Mouse (Mus musculus) midbrain, embryonic 13.5 days (tissue): ENCODE results near the gene Pou2f3. TPM values are rescaled to one million over a fixed set of nuclear protein-coding genes. Genes with fewer than 3 reads are reported as not detected.
"Not testable (repeated sequence)": the region's sequence is repeated elsewhere in the genome, so short reads cannot be mapped to it uniquely, and the experiment has no call there.

Experiments
- ATAC-seq: fragments of 200-750 bp; cut with Nextera tagmentation; 2 replicates; pipeline ENCODE4 v1.8.0; 2017; ENCODE audit warnings: mild to moderate bottlenecking, moderate TSS enrichment, moderate library complexity
- H3K27ac ChIP-seq: fragments of 300-500 bp; sonication (generic); 2 replicates; pipeline ENCODE4 v1.5.1; 2015; ENCODE audit warnings: inconsistent platforms, mild to moderate bottlenecking, moderate library complexity
- H3K27me3 ChIP-seq: fragments of 300-500 bp; sonication (generic); 2 replicates; pipeline ENCODE4 v1.6.1; 2015; ENCODE audit warnings: mild to moderate bottlenecking, inconsistent platforms
- H3K36me3 ChIP-seq: fragments of 300-500 bp; sonication (generic); 2 replicates; pipeline ENCODE4 v1.6.1; 2015; ENCODE audit warnings: mild to moderate bottlenecking, inconsistent platforms
- H3K4me1 ChIP-seq: fragments of 300-500 bp; sonication (generic); replicated peaks from 2 replicates; pipeline ENCODE4 v1.6.1; 2015; ENCODE audit warnings: inconsistent platforms
- H3K4me2 ChIP-seq: fragments of 300-500 bp; sonication (generic); replicated peaks from 2 replicates; pipeline ENCODE4 v1.6.1; 2015; ENCODE audit warnings: moderate library complexity, mild to moderate bottlenecking, inconsistent platforms
- H3K4me3 ChIP-seq: fragments of 300-500 bp; sonication (generic); replicated peaks from 2 replicates; pipeline ENCODE4 v1.5.1; 2015; ENCODE audit warnings: mild to moderate bottlenecking, inconsistent platforms
- H3K9ac ChIP-seq: fragments of 300-500 bp; sonication (generic); replicated peaks from 2 replicates; pipeline ENCODE4 v1.6.1; 2015; ENCODE audit warnings: mild to moderate bottlenecking, inconsistent platforms
- H3K9me3 ChIP-seq: fragments of 300-500 bp; sonication (generic); 2 replicates; pipeline ENCODE4 v1.6.1; 2016; ENCODE audit warnings: mild to moderate bottlenecking, inconsistent platforms
- WGBS: fragments of 180-500 bp; shearing (Covaris S2); methylation state at CpG from one replicate; pipeline ENCODE4 v1.1.7; 2015; 5-methylcytosine and 5-hydroxymethylcytosine counted together
- polyA plus RNA-seq: library from polyadenylated mRNA; unstranded; fragments of >200 nt; fragmentation: Nextera tagmentation; extraction: Ambion mirVana; gene quantifications from 2 replicates; pipeline ENCODE4 v1.2.1, GENCODE M21; 2015

Pou2f3 gene
- polyA plus RNA-seq, 1 experiment from 2014 or later: 0.08 TPM

DNA sequence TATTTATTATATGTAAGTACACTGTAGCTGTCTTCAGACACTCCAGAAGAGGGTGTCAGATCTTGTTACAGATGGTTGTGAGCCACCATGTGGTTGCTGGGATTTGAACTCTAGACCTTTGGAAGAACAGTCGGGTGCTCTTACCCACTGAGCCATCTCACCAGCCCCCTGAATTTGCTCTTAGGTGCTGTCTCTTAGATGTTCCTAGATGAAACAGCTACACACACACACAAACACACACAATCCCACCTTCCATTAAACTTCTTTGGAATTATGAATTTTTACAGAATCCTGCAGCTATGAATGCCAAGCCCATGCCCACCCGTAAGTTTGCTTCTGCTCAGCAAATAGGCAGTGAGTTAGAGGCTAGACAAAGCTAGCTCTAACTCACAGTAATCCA, 88.2 kb downstream of the Pou2f3 start:
- not testable (repeated sequence) for H3K9ac ChIP-seq, H3K4me1 ChIP-seq, H3K36me3 ChIP-seq, H3K27ac ChIP-seq, H3K9me3 ChIP-seq, ATAC-seq, H3K4me3 ChIP-seq, H3K27me3 ChIP-seq, H3K4me2 ChIP-seq
- WGBS: 95% methylated on average over 2 of the region's 2 CpGs

DNA sequence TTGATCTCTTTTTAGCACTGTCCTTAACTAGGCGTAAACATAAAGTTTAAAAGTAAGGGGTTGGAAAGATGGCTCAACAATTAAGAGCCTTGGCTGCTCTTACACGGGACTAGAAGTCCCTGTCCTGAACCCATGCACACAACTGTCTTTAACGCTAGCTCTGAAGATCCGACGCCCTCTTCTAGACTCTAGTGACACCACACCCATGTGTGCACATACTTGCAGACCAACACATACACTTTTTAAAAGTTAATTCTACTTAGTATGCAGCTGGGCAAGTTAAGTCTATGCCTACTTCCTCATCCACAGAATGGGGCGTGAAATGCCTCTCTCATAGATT, 93.2 kb downstream of the Pou2f3 start:
- Histone ChIP-seq H3K27me3 (no peaks in the 10 kb centered on the region), H3K36me3 (peaks cover 4% of the 10 kb centered on the region; the same call in 1 of the 2 replicates), H3K4me3 (peak overlapping the region; percentile 78; the same call in 1 of the 2 replicates), H3K27ac (no peak overlapping the region), H3K4me1 (peaks cover 11% of the 10 kb centered on the region), H3K9ac (no peak overlapping the region), H3K4me2 (peak overlapping the region; percentile 79), H3K9me3 (no peaks in the 10 kb centered on the region)
- no peak for ATAC-seq
- WGBS: 88% methylated on average over 6 of the region's 6 CpGs

GRCm38 (mm10) chr9:43116134-43116996, 93.8 kb downstream of the Pou2f3 start, which contains the start of gene Tmem136:
Tmem136 (minus strand) TSS chr9:43116570.
- Histone ChIP-seq H3K4me3 (peak within 1 kb of the TSS; percentile 78), H3K9ac (peak within 1 kb of the TSS; percentile 95), H3K36me3 (peaks cover 10% of the 10 kb centered on the region), H3K9me3 (no peaks in the 10 kb centered on the region), H3K27ac (0 out of 2 replicates have a peak within 1 kb of the TSS, but pooled peaks have one; percentile 6), H3K4me2 (peak within 1 kb of the TSS; percentile 79), H3K4me1 (peaks cover 11% of the 10 kb centered on the region), H3K27me3 (no peaks in the 10 kb centered on the region)
- 4% methylated on average over 52 of the region's 55 CpGs for WGBS
- peak; percentile 99 for ATAC-seq

GRCm38 (mm10) chr9:43115431-43116133, 94.6 kb downstream of the Pou2f3 start:
- Histone ChIP-seq H3K27ac (no peak overlapping the region), H3K4me3 (peak overlapping the region; percentile 78)
- WGBS: 11% methylated on average over 12 of the region's 12 CpGs

GRCm38 (mm10) chr9:43114833-43115232, 95.3 kb downstream of the Pou2f3 start:
- no peak for ATAC-seq
- no peaks in the 10 kb centered on the region for H3K27me3 ChIP-seq
- H3K9ac ChIP-seq: no peak overlapping the region
- H3K36me3 ChIP-seq: peaks cover 20% of the 10 kb centered on the region
- no peak overlapping the region for H3K27ac ChIP-seq
- peaks cover 11% of the 10 kb centered on the region for H3K4me1 ChIP-seq
- WGBS: 99% methylated on average over 4 of the region's 4 CpGs
- H3K9me3 ChIP-seq: no peaks in the 10 kb centered on the region
- H3K4me3 ChIP-seq: no peak overlapping the region
- 0 out of 2 replicates have a peak overlapping the region, but pooled peaks have one; percentile 79 for H3K4me2 ChIP-seq

More at GRCm38 (mm10) chr9:43115431-43116133, 94.6 kb downstream of the Pou2f3 start:
- no peak for ATAC-seq
- no peaks in the 10 kb centered on the region for H3K27me3 ChIP-seq
- H3K4me1 ChIP-seq: peaks cover 11% of the 10 kb centered on the region
- H3K4me2 ChIP-seq: peak overlapping the region; percentile 79
- H3K9ac ChIP-seq: peak overlapping the region; percentile 95
- no peaks in the 10 kb centered on the region for H3K9me3 ChIP-seq
- H3K36me3 ChIP-seq: peaks cover 18% of the 10 kb centered on the region

GRCm38 (mm10) chr9:43110286-43110980, 99.7 kb downstream of the Pou2f3 start:
- no peak for ATAC-seq
- Histone ChIP-seq H3K27ac (no peak overlapping the region), H3K9me3 (no peaks in the 10 kb centered on the region), H3K4me2 (no peak overlapping the region), H3K36me3 (peaks cover 20% of the 10 kb centered on the region), H3K27me3 (no peaks in the 10 kb centered on the region), H3K4me1 (peaks cover 16% of the 10 kb centered on the region), H3K4me3 (no peak overlapping the region), H3K9ac (no peak overlapping the region)
- WGBS: 84% methylated on average over 8 of the region's 8 CpGs

DNA sequence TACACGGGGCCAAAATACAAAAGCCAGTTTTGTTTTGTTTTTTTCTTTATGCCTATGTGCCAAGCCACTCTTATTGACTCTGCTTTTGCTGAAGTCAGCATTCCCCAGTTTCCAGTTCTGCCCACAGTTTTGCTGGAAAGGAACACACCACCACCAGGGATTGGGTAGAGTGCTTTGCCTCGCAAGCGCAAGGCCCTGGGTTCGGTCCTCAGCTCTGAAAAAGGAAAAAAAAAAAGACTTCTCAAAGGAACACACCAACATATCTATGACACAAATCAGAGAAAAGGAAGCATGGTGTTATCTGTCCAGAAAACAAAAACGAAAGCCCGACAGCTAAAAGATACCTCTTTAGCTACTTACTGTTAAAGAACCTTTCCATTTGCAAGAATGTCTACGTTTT, 101.0 kb downstream of the Pou2f3 start:
- Histone ChIP-seq H3K9me3 (no peaks in the 10 kb centered on the region), H3K27me3 (no peaks in the 10 kb centered on the region), H3K4me3 (no peak overlapping the region), H3K36me3 (peaks cover 20% of the 10 kb centered on the region), H3K4me1 (peaks cover 21% of the 10 kb centered on the region), H3K4me2 (no peak overlapping the region), H3K27ac (no peak overlapping the region), H3K9ac (no peak overlapping the region)
- 87% methylated on average over 7 of the region's 7 CpGs for WGBS
- no peak for ATAC-seq

DNA sequence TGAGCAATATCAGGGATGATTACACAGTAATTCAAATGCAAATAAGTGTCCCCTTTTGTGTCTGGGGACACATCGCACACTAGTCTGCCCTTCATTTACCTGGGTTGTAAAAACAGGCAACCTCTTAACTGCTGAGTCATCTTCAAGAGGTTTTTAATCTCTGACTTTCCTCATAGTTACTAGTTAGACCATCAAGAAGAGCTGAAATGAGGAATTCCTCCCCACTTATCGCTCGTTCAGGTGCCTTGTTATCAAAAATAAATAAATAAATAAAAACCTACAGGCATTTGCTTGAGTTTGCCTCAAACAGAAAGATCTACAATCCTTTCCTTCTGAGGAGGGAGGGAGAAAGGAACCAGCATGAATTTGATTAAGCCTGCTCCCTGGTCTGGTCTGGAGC, 101.4 kb downstream of the Pou2f3 start:
- H3K4me3 ChIP-seq: no peak overlapping the region
- no peak overlapping the region for H3K4me2 ChIP-seq
- peaks cover 25% of the 10 kb centered on the region for H3K4me1 ChIP-seq
- WGBS: 90% methylated on average over 3 of the region's 3 CpGs
- no peak overlapping the region for H3K9ac ChIP-seq
- no peak overlapping the region for H3K27ac ChIP-seq
- H3K9me3 ChIP-seq: no peaks in the 10 kb centered on the region
- H3K36me3 ChIP-seq: peaks cover 20% of the 10 kb centered on the region
- H3K27me3 ChIP-seq: no peaks in the 10 kb centered on the region
- ATAC-seq: no peak

DNA sequence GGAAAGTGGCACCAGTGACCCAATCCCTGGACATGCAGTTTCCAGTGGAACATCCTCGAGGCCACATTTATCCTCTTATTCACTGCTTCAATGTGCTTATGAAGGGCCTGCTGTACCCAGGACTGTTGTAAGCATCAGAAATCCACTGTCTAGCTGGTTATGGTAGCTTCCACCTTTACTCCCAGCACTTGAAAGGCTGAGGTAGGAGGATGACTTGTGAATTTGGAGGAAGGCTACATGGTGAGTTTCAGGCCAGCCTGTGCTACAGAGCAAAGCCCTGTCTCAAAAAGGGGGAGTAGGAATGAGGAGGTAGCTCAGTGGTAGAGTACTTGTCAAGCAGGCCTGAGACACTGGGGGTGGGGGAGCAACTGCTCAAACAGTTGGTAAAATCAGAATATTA, 102.1 kb downstream of the Pou2f3 start:
- no peak overlapping the region for H3K9ac ChIP-seq
- H3K4me2 ChIP-seq: no peak overlapping the region
- H3K36me3 ChIP-seq: peaks cover 20% of the 10 kb centered on the region
- H3K27ac ChIP-seq: no peak overlapping the region
- H3K9me3 ChIP-seq: no peaks in the 10 kb centered on the region
- ATAC-seq: no peak
- no peak overlapping the region for H3K4me3 ChIP-seq
- peaks cover 31% of the 10 kb centered on the region for H3K4me1 ChIP-seq
- WGBS: 90% methylated on average over 1 of the region's 1 CpGs
- no peaks in the 10 kb centered on the region for H3K27me3 ChIP-seq

DNA sequence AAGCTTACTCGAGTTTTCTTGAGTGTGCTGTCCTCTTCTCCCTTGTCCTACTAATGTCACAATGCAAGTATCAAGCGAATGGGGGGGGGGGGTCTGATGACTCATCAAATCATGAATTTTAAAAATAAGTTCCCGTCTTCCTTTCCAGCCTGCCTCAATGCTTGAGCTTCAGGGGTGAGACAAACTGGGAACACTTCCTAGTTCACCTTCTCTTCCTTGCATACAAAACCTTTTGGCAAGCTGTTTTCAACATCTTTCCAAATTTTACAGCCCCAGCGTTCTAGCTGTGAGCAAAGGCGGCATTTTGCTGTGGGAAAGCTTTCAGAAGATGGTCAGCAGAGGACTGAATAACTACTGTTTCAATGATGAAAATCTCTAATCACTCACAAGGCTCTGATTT, 102.6 kb downstream of the Pou2f3 start:
- Histone ChIP-seq H3K4me1 (peaks cover 36% of the 10 kb centered on the region), H3K9ac (no peak overlapping the region), H3K27me3 (no peaks in the 10 kb centered on the region), H3K36me3 (peaks cover 20% of the 10 kb centered on the region), H3K4me2 (no peak overlapping the region), H3K27ac (no peak overlapping the region), H3K9me3 (no peaks in the 10 kb centered on the region), H3K4me3 (no peak overlapping the region)
- no peak for ATAC-seq
- WGBS: 64% methylated on average over 5 of the region's 5 CpGs

DNA sequence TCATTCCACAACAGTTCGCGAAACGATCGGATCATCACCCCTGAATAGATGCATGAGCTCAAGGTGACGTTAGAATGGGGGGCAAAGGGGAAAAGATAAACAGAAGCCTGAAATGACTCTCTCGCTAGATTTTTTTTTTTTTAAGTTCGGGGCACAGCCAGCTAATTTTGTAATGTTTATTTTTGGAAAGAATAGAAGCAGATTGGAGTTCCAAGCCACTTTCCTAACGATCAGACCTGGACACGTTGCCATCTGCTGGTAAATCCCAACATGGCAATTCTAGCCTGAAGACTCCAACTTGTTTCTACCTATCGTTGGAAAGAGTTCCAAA, 103.0 kb downstream of the Pou2f3 start, which contains the start of gene Arhgef12:
Arhgef12 (minus strand) TSS at position 53 of the 331 bp plus-strand sequence.
- Histone ChIP-seq H3K27me3 (no peaks in the 10 kb centered on the region), H3K4me3 (peak within 1 kb of the TSS; percentile 86), H3K4me1 (peaks cover 40% of the 10 kb centered on the region), H3K36me3 (peaks cover 18% of the 10 kb centered on the region), H3K9ac (peak within 1 kb of the TSS; percentile 90), H3K27ac (no peak within 1 kb of the TSS), H3K4me2 (peak within 1 kb of the TSS; percentile 96), H3K9me3 (no peaks in the 10 kb centered on the region)
- no peak for ATAC-seq
- 38% methylated on average over 10 of the region's 10 CpGs for WGBS
